Mouse (Mus musculus): ENCODE measurements at regions not wholly inside any gene's neighbourhood (a gene's known extent, or its start where the extent isn't known, plus 50 kb on each side); places are given as distances from the start of the nearest gene placed in this dataset.

- no peak for DNase-seq (ENCODE audit: low spot score)
Observed at GRCm38 (mm10) chr2:79548039-79548600, 87.0 kb upstream of the Itprid2 start.

DNA sequence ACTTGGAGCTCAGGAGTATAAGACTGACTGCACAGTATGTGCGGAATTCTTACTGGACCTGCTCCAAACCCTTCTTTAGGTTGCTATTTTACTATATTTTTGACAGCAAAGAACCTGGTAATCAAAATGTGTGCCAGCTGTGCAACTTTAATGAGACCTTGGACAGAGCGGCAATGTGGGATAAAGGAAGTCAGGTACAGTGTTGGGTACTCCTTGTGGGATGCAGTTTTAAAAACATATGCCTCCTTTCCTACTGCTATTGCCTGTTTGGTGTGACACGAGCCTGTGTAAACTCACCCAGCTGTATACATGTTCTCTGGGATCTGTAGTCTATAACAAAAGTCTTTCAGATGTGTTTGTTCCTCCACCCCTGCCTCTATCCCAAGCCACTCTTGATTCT, 85.4 kb upstream of the Itprid2 start:
- DNase-seq (ENCODE audit: low spot score), result no peak

DNA sequence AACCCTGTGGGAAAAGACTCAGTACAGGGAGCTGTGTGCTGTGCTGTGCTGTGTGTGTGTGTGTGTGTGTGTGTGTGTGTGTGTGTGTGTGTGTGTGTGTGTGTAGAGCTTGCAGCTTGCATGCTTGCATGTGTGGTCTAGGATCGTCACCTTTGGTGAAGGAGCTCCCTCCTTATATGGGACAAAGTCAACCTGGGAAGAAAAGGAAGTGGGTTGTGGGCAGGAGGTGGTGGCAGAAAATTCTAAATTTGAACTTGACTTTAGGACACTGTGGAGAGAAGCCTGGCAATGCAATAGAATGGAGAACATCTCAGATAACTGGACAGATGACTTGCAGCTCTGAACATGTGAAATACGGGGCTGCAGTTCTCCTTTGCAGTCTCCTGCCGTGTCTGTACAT, 84.7 kb upstream of the Itprid2 start:
- DNase-seq (ENCODE audit: low spot score), result no peak

DNA sequence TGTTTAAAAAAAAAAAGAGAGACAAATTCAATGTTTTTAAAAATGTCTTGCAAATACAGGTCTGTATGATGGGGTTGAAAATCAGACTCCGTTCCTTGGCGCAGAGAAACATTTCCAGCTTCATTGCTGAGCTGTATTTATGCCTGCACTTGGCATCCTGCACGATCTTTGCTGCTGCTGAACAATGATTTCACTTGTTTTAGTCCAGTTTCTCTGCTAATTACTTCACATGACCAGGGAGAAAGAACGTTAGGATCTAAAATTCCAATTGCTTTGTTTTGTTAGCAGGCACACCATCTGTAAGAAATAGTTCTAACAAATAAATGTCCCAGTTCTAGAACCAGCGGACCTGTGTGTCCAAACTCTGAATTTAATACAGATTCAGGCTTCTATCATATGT, 82.7 kb upstream of the Itprid2 start:
- no peak for DNase-seq (ENCODE audit: low spot score)

GRCm38 (mm10) chr2:79555395-79555794, 79.8 kb upstream of the Itprid2 start:
- no peak for DNase-seq (ENCODE audit: low spot score)

- DNase-seq (ENCODE audit: low spot score), result no peak
Observed at GRCm38 (mm10) chr2:79557361-79557760, 77.8 kb upstream of the Itprid2 start.

DNA sequence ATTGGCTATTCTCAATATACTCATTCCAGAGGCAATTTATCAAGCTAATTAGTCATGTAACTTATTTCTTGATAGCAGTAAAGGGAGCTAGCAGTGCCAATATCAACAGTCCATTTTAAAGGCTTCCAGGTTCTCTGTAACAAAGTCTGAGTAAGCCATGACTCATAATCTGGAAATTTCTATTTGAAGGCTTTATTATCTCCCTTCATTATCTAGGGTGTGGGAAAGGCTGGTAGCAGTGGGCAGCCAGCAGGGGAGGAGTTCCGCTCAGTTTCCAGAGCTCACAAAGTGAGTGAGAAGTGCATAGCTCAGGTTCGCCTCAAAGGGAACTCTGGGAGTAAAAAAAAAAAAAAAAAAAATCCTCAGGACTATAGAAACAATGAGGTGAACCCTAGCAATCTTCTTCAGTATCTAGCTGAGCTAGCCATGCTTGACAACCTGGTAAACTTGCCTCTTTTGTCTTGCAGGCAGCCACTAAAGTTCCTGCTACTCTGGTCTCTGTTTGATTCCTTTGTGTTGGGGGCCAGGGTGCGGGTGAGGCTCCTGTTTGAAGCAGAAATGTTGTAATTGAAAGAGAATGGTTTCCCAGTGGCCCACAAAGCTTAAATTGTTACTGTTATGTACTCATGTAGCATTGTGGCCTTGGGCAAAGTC, 68.7 kb upstream of the Itprid2 start:
- DNase-seq (ENCODE audit: low spot score), result no peak

GRCm38 (mm10) chr2:79567413-79567934, 67.7 kb upstream of the Itprid2 start:
- DNase-seq (ENCODE audit: low spot score), result no peak

- no peak for DNase-seq (ENCODE audit: low spot score)
Observed at GRCm38 (mm10) chr2:79569663-79570062, 65.5 kb upstream of the Itprid2 start.

GRCm38 (mm10) chr2:79571910-79572309, 63.2 kb upstream of the Itprid2 start:
- DNase-seq (ENCODE audit: low spot score), result no peak

DNA sequence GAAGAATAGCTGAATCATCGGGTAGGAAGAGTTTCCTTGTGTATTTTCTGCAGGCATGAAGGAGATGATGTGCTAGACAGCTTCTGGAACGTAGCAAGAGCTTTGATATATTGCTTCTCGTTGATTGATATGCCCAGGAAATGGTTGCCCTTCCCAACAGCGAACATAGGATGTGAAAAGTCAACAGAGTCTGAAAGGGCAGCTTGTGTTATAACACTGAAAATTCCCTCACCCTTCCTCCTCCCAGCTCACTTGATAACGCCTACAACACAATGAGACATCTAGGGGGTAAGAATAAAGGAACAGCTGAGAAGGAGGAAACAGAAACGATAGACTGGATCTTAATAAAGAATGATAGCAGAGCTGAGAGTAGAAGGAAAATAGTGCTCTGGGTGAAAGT, 60.1 kb upstream of the Itprid2 start:
- DNase-seq (ENCODE audit: low spot score), result no peak

GRCm38 (mm10) chr2:79585022-79585774, 50.0 kb upstream of the Itprid2 start:
- DNase-seq (ENCODE audit: low spot score), result no peak

All from spleen, adult 12 weeks (tissue).